Mouse (Mus musculus) lung, embryonic 16.5 days (tissue): Measurements from ENCODE around the gene Saa3. TPM values are rescaled to one million over a fixed set of nuclear protein-coding genes. Genes with fewer than 3 reads are reported as not detected.
"Not testable (repeated sequence)": the region's sequence is repeated elsewhere in the genome, so short reads cannot be mapped to it uniquely, and the experiment has no call there.

Source experiments
- ATAC-seq: fragments of 200-750 bp; cut with Nextera tagmentation; 2 replicates; pipeline ENCODE4 v1.8.0; 2017; ENCODE audit warnings: low read depth, mild to moderate bottlenecking, moderate library complexity
- H3K27ac ChIP-seq: fragments of 300-500 bp; sonication (generic); 2 replicates; pipeline ENCODE4 v1.5.1; 2014; ENCODE audit warnings: mild to moderate bottlenecking, control low read depth, low read length
- H3K27me3 ChIP-seq: fragments of 300-500 bp; sonication (generic); 2 replicates; pipeline ENCODE4 v1.6.1; 2014; ENCODE audit warnings: low read depth, low read length, mixed read lengths; ENCODE audit not compliant: control insufficient read depth, insufficient read depth
- H3K36me3 ChIP-seq: fragments of 300-500 bp; sonication (generic); 2 replicates; pipeline ENCODE4 v1.6.1; 2014; ENCODE audit warnings: low read length; ENCODE audit not compliant: control insufficient read depth, insufficient read depth
- H3K4me1 ChIP-seq: fragments of 300-500 bp; sonication (generic); replicated peaks from 2 replicates; pipeline ENCODE4 v1.6.1; 2014; ENCODE audit warnings: low read length, mixed read lengths; ENCODE audit not compliant: control insufficient read depth, insufficient read depth
- H3K4me2 ChIP-seq: fragments of 300-500 bp; sonication (generic); 2 replicates; pipeline ENCODE4 v1.6.1; 2014; ENCODE audit warnings: low read depth, low read length, control low read depth
- H3K4me3 ChIP-seq: fragments of 300-500 bp; sonication (generic); 2 replicates; pipeline ENCODE4 v1.5.1; 2014; ENCODE audit warnings: mild to moderate bottlenecking, low read length, control low read depth
- H3K9ac ChIP-seq: fragments of 300-500 bp; sonication (generic); 2 replicates; pipeline ENCODE4 v1.6.1; 2014; ENCODE audit warnings: low read length, control low read depth
- H3K9me3 ChIP-seq: fragments of 300-500 bp; sonication (generic); 2 replicates; pipeline ENCODE4 v1.6.1; 2016; ENCODE audit warnings: low read length; ENCODE audit not compliant: control insufficient read depth
- WGBS: fragments of 180-500 bp; shearing (Covaris S2); extraction: QIAGEN DNeasy Blood & Tissue Kit; methylation state at CpG from one replicate; pipeline ENCODE4 v1.1.7; 2014; 5-methylcytosine and 5-hydroxymethylcytosine counted together
- polyA plus RNA-seq: library from polyadenylated mRNA; unstranded; fragments of >200 nt; fragmentation: Nextera tagmentation; extraction: Ambion mirVana; gene quantifications from 2 replicates; pipeline ENCODE4 v1.2.1, GENCODE M21; 2015

Gene Saa3
- polyA plus RNA-seq, 1 experiment from 2014 or later = 0.43 TPM

DNA sequence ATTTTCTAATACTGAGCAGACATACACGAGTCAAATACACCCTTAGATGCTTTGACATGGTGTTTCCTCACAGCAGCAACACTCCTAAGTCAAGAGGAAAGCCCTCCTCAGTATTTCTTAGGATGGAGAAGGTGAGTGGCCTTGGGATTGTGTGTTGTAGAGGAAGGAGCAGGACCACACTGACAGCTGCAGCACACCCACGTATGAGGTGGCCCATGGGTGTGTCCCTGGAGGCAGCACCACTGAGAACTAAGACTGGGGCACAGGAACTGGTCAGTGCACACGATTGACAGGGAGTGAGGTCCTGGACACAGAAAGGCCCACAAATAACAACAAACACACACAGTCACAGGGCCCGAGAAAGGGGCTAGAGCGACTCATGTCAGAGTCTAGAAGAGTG is 24.5 kb upstream of the Saa3 start:
- H3K9ac ChIP-seq = not testable (repeated sequence)

DNA sequence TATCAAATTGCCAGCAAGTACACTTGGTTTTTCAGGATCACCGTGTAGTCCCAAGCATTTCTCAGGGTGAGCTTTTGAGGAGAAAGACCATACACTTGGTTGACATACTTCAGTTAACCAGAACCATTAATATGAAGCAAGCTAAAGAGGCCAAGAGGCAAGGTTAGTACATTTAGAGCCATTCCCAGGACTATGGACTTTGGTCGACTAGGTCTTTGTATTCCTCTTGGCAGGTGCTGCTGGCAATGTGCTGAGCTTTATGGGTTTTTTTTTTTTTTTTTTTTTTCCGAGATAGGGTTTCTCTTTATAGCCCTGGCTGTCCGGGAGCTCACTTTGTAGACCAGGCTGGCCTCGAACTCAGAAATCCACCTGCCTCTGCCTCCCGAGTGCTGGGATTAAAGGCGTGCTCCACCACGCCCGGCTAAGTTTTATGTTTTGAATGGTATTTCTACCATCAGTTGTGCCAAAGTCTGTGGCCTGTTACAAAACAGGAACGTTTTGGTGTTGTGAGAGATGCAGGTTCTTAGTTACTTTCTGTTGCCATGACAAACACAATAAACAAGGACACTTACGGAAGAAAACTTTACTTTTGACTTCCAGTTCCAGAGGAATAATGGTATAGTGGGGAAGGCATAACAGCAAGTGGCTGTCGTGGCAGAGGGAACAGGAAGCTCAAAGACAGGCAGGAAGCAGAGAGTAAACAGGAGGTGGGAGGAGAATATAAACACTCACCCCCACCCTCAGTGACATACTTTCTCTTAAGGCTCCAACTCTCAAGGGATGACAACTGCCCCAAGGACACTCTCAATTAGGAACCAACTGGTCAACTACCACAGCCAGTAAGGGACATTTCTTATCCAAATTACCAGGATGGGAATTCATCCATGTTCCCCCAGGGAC is 23.3 kb upstream of the Saa3 start:
- H3K9me3 ChIP-seq = no peaks in the 10 kb centered on the region
- no peak overlapping the region for H3K4me2 ChIP-seq
- no peak overlapping the region for H3K9ac ChIP-seq
- WGBS = 66% methylated on average over 12 of the region's 12 CpGs
- no peaks in the 10 kb centered on the region for H3K36me3 ChIP-seq
- H3K4me1 ChIP-seq = no peaks in the 10 kb centered on the region
- no peaks in the 10 kb centered on the region for H3K27me3 ChIP-seq
- ATAC-seq = no peak
- H3K4me3 ChIP-seq = no peak overlapping the region
- H3K27ac ChIP-seq = no peak overlapping the region

More for the DNA sequence above, 24.5 kb upstream of the Saa3 start:
- H3K4me2 ChIP-seq, H3K27ac ChIP-seq, H3K27me3 ChIP-seq, H3K4me3 ChIP-seq, ATAC-seq, H3K36me3 ChIP-seq, H3K9me3 ChIP-seq, H3K4me1 ChIP-seq: not testable (repeated sequence)
- WGBS = 60% methylated on average over 5 of the region's 5 CpGs

DNA sequence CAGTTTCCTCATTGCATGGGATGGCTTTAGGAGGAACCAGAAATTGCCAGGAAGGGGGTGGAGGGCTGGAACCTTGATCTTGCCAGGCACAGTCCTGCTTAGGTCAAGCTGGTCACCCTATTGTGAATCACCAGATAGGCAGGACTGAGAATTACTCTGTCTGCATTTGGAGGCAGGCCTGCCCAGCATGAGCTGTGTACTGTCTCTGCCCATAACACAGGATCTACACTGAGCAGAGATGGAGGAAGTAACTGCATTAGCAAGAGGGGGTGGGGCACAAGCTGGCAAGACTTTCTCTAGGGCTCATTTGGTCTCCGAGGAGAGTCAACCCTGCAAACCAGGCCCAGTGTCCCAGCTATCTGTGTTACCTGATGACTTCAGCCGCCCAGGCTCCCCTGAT is 19.5 kb upstream of the Saa3 start:
- Histone ChIP-seq H3K36me3 (no peaks in the 10 kb centered on the region), H3K27me3 (no peaks in the 10 kb centered on the region), H3K4me3 (no peak overlapping the region), H3K4me2 (no peak overlapping the region), H3K27ac (no peak overlapping the region), H3K9ac (no peak overlapping the region), H3K9me3 (no peaks in the 10 kb centered on the region), H3K4me1 (no peaks in the 10 kb centered on the region)
- WGBS = 69% methylated on average over 2 of the region's 2 CpGs
- no peak for ATAC-seq

- H3K4me1 ChIP-seq = no peaks in the 10 kb centered on the region
- H3K27me3 ChIP-seq = no peaks in the 10 kb centered on the region
- no peak within 1 kb of the TSS for H3K9ac ChIP-seq
- 65% methylated on average over 4 of the region's 4 CpGs for WGBS
- H3K36me3 ChIP-seq = no peaks in the 10 kb centered on the region
- H3K9me3 ChIP-seq = no peaks in the 10 kb centered on the region
- H3K4me2 ChIP-seq = no peak within 1 kb of the TSS
- no peak within 1 kb of the TSS for H3K4me3 ChIP-seq
- H3K27ac ChIP-seq = no peak within 1 kb of the TSS
- ATAC-seq = no peak
Observed at GRCm38 (mm10) chr7:46732458-46732857, 17.0 kb upstream of the Saa3 start, which contains the start of gene Saa4. Gene Saa4 (minus strand): TSS chr7:46732603.

- Histone ChIP-seq H3K9me3 (no peaks in the 10 kb centered on the region), H3K4me1 (no peaks in the 10 kb centered on the region), H3K9ac (no peak overlapping the region), H3K4me3 (no peak overlapping the region), H3K4me2 (no peak overlapping the region), H3K36me3 (no peaks in the 10 kb centered on the region), H3K27ac (no peak overlapping the region), H3K27me3 (no peaks in the 10 kb centered on the region)
- ATAC-seq = no peak
- WGBS = 81% methylated on average over 1 of the region's 1 CpGs
Observed at GRCm38 (mm10) chr7:46727584-46727983, 12.1 kb upstream of the Saa3 start.

- no peak overlapping the region for H3K4me2 ChIP-seq
- no peak overlapping the region for H3K27ac ChIP-seq
- ATAC-seq = no peak
- no peaks in the 10 kb centered on the region; the same call in 1 of the 2 replicates for H3K27me3 ChIP-seq
- WGBS = 69% methylated on average over 5 of the region's 5 CpGs
- H3K9ac ChIP-seq = no peak overlapping the region
- H3K36me3 ChIP-seq = no peaks in the 10 kb centered on the region
- H3K9me3 ChIP-seq = no peaks in the 10 kb centered on the region
- peaks cover 11% of the 10 kb centered on the region for H3K4me1 ChIP-seq
- H3K4me3 ChIP-seq = no peak overlapping the region
Observed at GRCm38 (mm10) chr7:46724396-46724795, 8.9 kb upstream of the Saa3 start.

DNA sequence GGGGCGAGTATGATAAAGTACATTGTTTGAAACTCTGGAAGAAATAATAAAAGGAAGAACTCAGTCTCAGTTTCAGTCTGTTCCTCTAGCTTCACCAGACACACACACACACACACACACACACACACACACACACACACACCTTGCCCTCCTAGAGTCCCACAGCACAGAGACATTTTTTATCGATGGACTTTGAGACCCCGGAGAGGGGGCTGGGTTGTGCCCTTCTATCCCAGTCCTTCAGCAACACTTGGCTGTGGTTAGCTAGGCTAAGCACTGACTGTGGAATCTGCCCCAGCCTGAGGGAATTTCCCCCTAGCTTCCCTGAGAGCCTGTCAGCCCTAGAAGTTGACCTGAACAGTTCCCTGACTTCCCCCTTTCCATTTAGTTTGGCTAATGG is 8.3 kb upstream of the Saa3 start:
- Histone ChIP-seq H3K9me3 (no peaks in the 10 kb centered on the region), H3K27me3 (no peaks in the 10 kb centered on the region; the same call in 1 of the 2 replicates), H3K4me1 (peaks cover 17% of the 10 kb centered on the region), H3K4me3 (no peak overlapping the region), H3K4me2 (no peak overlapping the region), H3K9ac (no peak overlapping the region), H3K36me3 (no peaks in the 10 kb centered on the region), H3K27ac (no peak overlapping the region)
- ATAC-seq = no peak
- WGBS = 77% methylated on average over 3 of the region's 3 CpGs

- WGBS = 89% methylated on average over 6 of the region's 6 CpGs
- Histone ChIP-seq H3K9ac (no peak overlapping the region), H3K4me1 (peaks cover 17% of the 10 kb centered on the region), H3K9me3 (no peaks in the 10 kb centered on the region), H3K36me3 (no peaks in the 10 kb centered on the region), H3K27me3 (peaks cover 2% of the 10 kb centered on the region; the same call in 1 of the 2 replicates), H3K4me2 (no peak overlapping the region), H3K4me3 (no peak overlapping the region), H3K27ac (no peak overlapping the region)
- ATAC-seq = no peak
Observed at GRCm38 (mm10) chr7:46723354-46723753, 7.9 kb upstream of the Saa3 start.

- H3K27me3 ChIP-seq = peaks cover 5% of the 10 kb centered on the region; the same call in 1 of the 2 replicates
- H3K4me2 ChIP-seq = no peak overlapping the region
- 62% methylated on average over 9 of the region's 9 CpGs for WGBS
- no peaks in the 10 kb centered on the region for H3K9me3 ChIP-seq
- no peak overlapping the region for H3K9ac ChIP-seq
- H3K36me3 ChIP-seq = no peaks in the 10 kb centered on the region
- no peak for ATAC-seq
- no peak overlapping the region for H3K4me3 ChIP-seq
- peaks cover 26% of the 10 kb centered on the region for H3K4me1 ChIP-seq
- H3K27ac ChIP-seq = peak overlapping the region; percentile 64
Observed at GRCm38 (mm10) chr7:46720460-46720859, 5.0 kb upstream of the Saa3 start.
